Mouse (Mus musculus) embryonic facial prominence, embryonic 14.5 days (tissue): ENCODE measurements around the gene Hmces. TPM values are rescaled to one million over a fixed set of nuclear protein-coding genes. Genes with fewer than 3 reads are reported as not detected.
A peak's percentile ranks its signal among the peaks of the same experiment; 100 is the strongest.

Experiments
- ATAC-seq: fragments of 200-750 bp; cut with Nextera tagmentation; 2 replicates; pipeline ENCODE4 v1.8.0; 2017; ENCODE audit warnings: low read depth, moderate number of reproducible peaks, moderate TSS enrichment
- DNase-seq: peaks from one replicate; pipeline ENCODE4 v3.0.0-alpha.2; 2015; ENCODE audit warnings: low spot score
- H3K27ac ChIP-seq: fragments of 300-500 bp; sonication (generic); replicated peaks from 2 replicates; pipeline ENCODE4 v1.5.1; 2014; ENCODE audit warnings: low read depth, mild to moderate bottlenecking, low read length, moderate library complexity
- H3K27me3 ChIP-seq: fragments of 300-500 bp; sonication (generic); replicated peaks from 2 replicates; pipeline ENCODE4 v1.6.1; 2014; ENCODE audit warnings: low read length; ENCODE audit not compliant: control insufficient read depth, insufficient read depth
- H3K36me3 ChIP-seq: fragments of 300-500 bp; sonication (generic); 2 replicates; pipeline ENCODE4 v1.6.1; 2014; ENCODE audit warnings: low read length, mixed read lengths; ENCODE audit not compliant: control insufficient read depth, insufficient read depth
- H3K4me1 ChIP-seq: fragments of 300-500 bp; sonication (generic); 2 replicates; pipeline ENCODE4 v1.6.1; 2014; ENCODE audit warnings: antibody characterized with exemption, low read length; ENCODE audit not compliant: control insufficient read depth, insufficient read depth
- H3K4me2 ChIP-seq: fragments of 300-500 bp; sonication (generic); 2 replicates; pipeline ENCODE4 v1.6.1; 2014; ENCODE audit warnings: low read depth, mild to moderate bottlenecking, low read length, moderate library complexity, mixed read lengths
- H3K4me3 ChIP-seq: fragments of 300-500 bp; sonication (generic); 2 replicates; pipeline ENCODE4 v1.5.1; 2014; ENCODE audit warnings: low read depth, mild to moderate bottlenecking, low read length
- H3K9ac ChIP-seq: fragments of 300-500 bp; sonication (generic); 2 replicates; pipeline ENCODE4 v1.6.1; 2014; ENCODE audit warnings: low read depth, mild to moderate bottlenecking, low read length, moderate library complexity, mixed read lengths
- H3K9me3 ChIP-seq: fragments of 300-500 bp; sonication (generic); 2 replicates; pipeline ENCODE4 v1.6.1; 2016; ENCODE audit warnings: low read length; ENCODE audit not compliant: control insufficient read depth
- WGBS: fragments of 180-500 bp; shearing (Covaris S2); extraction: QIAGEN DNeasy Blood & Tissue Kit; methylation state at CpG from one replicate; pipeline ENCODE4 v1.1.7; 2014; 5-methylcytosine and 5-hydroxymethylcytosine counted together
- microRNA-seq: library from miRNA; unstranded; fragments of <30 nt; microRNA quantifications from one replicate; pipeline ENCODE4, GENCODE M21; 2016; ENCODE audit warnings: borderline number of aligned reads
- polyA plus RNA-seq: library from polyadenylated mRNA; unstranded; fragments of >200 nt; fragmentation: Nextera tagmentation; extraction: Ambion mirVana; gene quantifications from 2 replicates; pipeline ENCODE4 v1.2.1, GENCODE M21; 2014

Gene Hmces
- polyA plus RNA-seq, 1 experiment from 2014 or later, result 43.1 TPM

DNA sequence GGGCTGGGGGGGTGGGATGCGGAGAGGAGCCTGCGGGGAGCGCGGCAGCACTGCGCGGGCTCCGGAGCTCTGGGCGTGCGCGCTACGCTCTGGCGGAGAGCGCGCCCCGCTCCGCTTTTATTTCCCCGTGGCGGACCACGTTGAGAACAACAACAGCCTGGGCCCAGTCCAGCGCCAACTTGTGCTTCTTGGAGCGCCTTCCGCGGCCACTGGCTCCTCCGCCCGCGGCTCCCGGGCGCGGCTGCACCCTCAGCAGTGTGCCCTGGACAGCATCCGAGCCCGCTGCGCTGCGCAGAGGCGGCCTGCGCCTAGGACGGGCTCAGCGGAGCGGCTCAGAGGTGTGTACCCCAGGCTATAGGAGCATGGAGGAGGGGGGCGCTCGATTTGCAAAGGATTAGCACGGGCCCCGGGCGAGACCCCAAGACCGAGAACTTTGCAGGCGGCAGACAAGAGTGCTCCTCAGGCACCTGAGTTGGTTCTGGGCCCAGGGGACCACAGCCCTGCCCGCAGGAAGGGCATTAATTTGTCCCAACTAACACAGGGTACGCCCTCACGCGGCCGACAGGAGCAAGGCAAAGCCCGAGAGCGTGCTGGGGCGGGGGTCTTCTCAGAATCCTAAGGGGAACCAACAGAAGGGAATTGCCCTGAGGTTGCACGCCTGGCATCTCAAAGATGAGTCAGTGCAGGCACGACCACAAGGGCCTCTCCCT lies 68.0 kb downstream of the Hmces start, which contains the start of gene H1fx:
Gene H1fx (minus strand): TSS at position 91 of the 710 bp plus-strand sequence.
- peaks cover 25% of the 10 kb centered on the region; the same call in 1 of the 2 replicates for H3K36me3 ChIP-seq
- no peaks in the 10 kb centered on the region for H3K9me3 ChIP-seq
- peak within 1 kb of the TSS; percentile 77 for H3K4me3 ChIP-seq
- under 1% methylated on average over 28 of the region's 55 CpGs for WGBS
- DNase-seq, result peak; percentile 88
- peaks cover 8% of the 10 kb centered on the region; the same call in 1 of the 2 replicates for H3K4me1 ChIP-seq
- peak within 1 kb of the TSS; percentile 70 for H3K4me2 ChIP-seq
- peak within 1 kb of the TSS; percentile 81 for H3K9ac ChIP-seq
- peak; percentile 87 for ATAC-seq
- no peaks in the 10 kb centered on the region for H3K27me3 ChIP-seq
- peak within 1 kb of the TSS; percentile 87 for H3K27ac ChIP-seq

DNA sequence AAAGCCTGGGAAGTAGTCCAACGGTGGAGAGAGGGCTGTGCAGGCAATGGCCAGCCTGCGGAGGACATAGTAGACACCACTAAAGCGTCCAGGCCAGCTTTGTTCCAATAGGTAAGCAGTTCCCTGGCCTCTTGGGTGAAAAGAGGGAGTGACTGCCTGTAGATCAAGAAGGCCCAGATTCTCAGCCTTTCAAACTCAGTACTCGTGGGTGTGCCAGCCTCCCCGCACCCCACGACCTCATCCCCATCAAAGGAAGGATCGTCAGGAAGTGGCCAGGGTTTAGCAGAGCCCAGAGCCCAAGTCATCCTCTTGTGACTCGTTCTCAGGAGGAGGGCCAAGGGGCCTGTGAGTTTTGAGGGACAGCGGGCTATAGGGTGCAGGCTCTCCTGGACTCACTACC lies 68.8 kb downstream of the Hmces start:
- DNase-seq, result no peak
- Histone ChIP-seq H3K27me3 (no peaks in the 10 kb centered on the region), H3K4me1 (peaks cover 8% of the 10 kb centered on the region; the same call in 1 of the 2 replicates), H3K9me3 (no peaks in the 10 kb centered on the region), H3K27ac (no peak overlapping the region), H3K9ac (peak overlapping the region; percentile 81), H3K4me2 (peak overlapping the region; percentile 70), H3K4me3 (peak overlapping the region; percentile 77), H3K36me3 (peaks cover 32% of the 10 kb centered on the region; the same call in 1 of the 2 replicates)
- WGBS, result 61% methylated on average over 9 of the region's 9 CpGs
- ATAC-seq, result no peak

Small RNAs within 50 kb of the gene (microRNA-seq; reads per million reads assigned to microRNA genes)
- gene Gm47286, result 0.66 reads per million

Other genes starting within 250 kb of the Hmces start
- 11.8 and 15.6 TPM in 2 replicates for gene Aplf, start 241.7 kb upstream of the Hmces start, polyA plus RNA-seq
- gene Efcc1, start 183.1 kb upstream of the Hmces start, polyA plus RNA-seq, result 1.5 and 1.9 TPM in 2 replicates
- gene Gp9, start 135.9 kb upstream of the Hmces start, polyA plus RNA-seq, result 1.2 and 1.3 TPM in 2 replicates
- gene Rab43, start 101.8 kb upstream of the Hmces start, polyA plus RNA-seq, result 14.2 and 18.6 TPM in 2 replicates
- gene Gm45140, start 78.1 kb upstream of the Hmces start, polyA plus RNA-seq, result 3.6 and 4.1 TPM in 2 replicates
- gene Isy1, start 75.1 kb upstream of the Hmces start, polyA plus RNA-seq, result 34.7 and 42.7 TPM in 2 replicates
- gene Cnbp, start 62.8 kb upstream of the Hmces start, polyA plus RNA-seq, result 1,063 and 1,144 TPM in 2 replicates
- 180 and 188 TPM in 2 replicates for gene Copg1, start 26.1 kb upstream of the Hmces start, polyA plus RNA-seq
- 28.7 and 33.0 TPM in 2 replicates for gene H1fx, start 67.7 kb downstream of the Hmces start, polyA plus RNA-seq
- gene Rab7, start 131.3 kb downstream of the Hmces start, polyA plus RNA-seq, result 240 and 244 TPM in 2 replicates
- 391 and 414 TPM in 2 replicates for gene Rpn1, start 170.5 kb downstream of the Hmces start, polyA plus RNA-seq